Mouse (Mus musculus) kidney, adult 2 months (tissue): ENCODE measurements around the gene 1810013L24Rik. TPM values are rescaled to one million over a fixed set of nuclear protein-coding genes. Genes with fewer than 3 reads are reported as not detected.

Experiments used
- polyA plus RNA-seq: library from polyadenylated mRNA; depleted of rRNA; stranded (reverse); fragments of >200 nt; gene quantifications from 2 replicates; pipeline ENCODE4 v1.2.3, GENCODE M21; 2012; rRNA removed

1810013L24Rik gene
- polyA plus RNA-seq, 1 experiment, result 24.2 TPM

Other genes starting within 250 kb of the 1810013L24Rik start
- gene Pmm2, start 192.4 kb upstream of the 1810013L24Rik start, polyA plus RNA-seq, result 64.2 and 66.6 TPM in 2 replicates
- 13.4 and 13.8 TPM in 2 replicates for gene Tmem186, start 192.4 kb upstream of the 1810013L24Rik start, polyA plus RNA-seq
- 55.0 and 56.1 TPM in 2 replicates for gene Carhsp1, start 157.9 kb upstream of the 1810013L24Rik start, polyA plus RNA-seq
- gene Gm5767, start 149.3 kb upstream of the 1810013L24Rik start, polyA plus RNA-seq, result 0.56 and 0.64 TPM in 2 replicates
- 20.6 and 26.2 TPM in 2 replicates for gene Usp7, start 37.8 kb upstream of the 1810013L24Rik start, polyA plus RNA-seq